Mouse (Mus musculus) adipocyte (in vitro differentiated cells): ENCODE data around the gene Acsbg2.

Source experiments
- DNase-seq: peaks from one replicate; pipeline ENCODE4 v3.0.0-alpha.2; 2016; ENCODE audit warnings: low spot score

Acsbg2 gene

DNA sequence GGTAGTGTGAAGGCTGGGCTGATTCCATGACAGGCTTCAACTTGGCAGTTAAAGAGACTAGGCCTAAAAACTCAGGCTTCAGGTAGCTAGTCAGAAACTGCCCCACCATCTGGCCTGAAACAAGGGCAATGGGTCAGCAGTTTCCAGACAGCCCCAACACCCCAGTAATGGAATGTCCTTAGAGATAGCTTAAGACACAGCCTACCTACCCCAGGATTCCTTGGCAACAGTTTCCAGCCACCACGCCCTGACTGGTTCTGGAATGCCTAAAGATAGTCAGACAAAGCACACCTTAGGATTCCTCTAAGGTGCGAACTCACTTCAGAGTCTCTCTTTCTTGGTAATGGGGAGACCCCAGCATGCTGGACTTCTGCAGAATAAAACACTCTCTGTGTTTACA, 51.9 kb downstream of the Acsbg2 start:
- DNase-seq = no peak

GRCm38 (mm10) chr17:56819694-56820111, 54.5 kb downstream of the Acsbg2 start:
- DNase-seq = no peak

DNA sequence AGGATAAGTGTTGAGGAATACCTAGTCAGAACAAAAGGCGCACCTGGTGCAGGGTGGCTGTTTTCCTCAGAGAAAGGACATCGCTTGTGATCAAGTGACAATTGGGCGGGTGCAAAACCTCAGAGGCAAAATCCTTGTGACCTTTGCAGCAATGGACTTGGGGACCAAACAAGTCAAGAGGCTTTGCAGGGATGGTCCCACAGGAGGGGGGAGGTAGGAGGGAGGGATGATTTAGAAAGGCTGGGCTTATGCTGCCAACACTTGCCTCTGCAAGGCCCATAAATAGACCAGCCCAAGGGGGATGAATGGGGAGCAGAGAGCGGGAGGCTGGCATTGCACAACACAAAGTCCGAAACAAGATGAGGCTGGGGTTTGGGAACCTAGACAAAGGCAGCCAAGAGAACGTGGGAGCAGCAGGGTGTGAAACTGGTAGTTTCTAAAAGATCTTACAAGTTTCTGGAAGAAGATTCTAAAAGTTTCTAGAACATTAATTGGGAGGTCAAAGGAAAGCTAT, 55.2 kb downstream of the Acsbg2 start:
- DNase-seq = peak; percentile 45

GRCm38 (mm10) chr17:56818067-56818636, 56.1 kb downstream of the Acsbg2 start:
- no peak for DNase-seq

DNA sequence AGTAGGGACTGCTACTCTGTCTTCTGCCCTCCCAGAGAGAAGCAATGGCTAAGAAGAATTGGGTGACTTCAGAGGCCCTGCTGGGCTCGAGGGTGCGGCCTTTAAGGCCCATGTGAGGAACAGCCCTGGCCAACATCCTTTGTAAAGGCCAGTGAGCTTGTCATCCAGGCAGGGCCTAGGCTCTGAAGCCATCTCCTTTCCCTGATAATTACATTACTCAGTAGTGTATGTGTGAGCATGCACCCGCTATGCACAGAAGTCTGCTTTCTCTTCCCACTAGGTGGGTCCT, 59.2 kb downstream of the Acsbg2 start:
- DNase-seq = no peak

- DNase-seq = no peak
Observed at GRCm38 (mm10) chr17:56814316-56815056, 59.8 kb downstream of the Acsbg2 start.

GRCm38 (mm10) chr17:56810245-56810644, 64.0 kb downstream of the Acsbg2 start:
- DNase-seq = peak; percentile 83

- DNase-seq = peak; percentile 81
Observed at GRCm38 (mm10) chr17:56808518-56808917, 65.7 kb downstream of the Acsbg2 start.

GRCm38 (mm10) chr17:56805784-56806183, 68.5 kb downstream of the Acsbg2 start:
- no peak for DNase-seq

DNA sequence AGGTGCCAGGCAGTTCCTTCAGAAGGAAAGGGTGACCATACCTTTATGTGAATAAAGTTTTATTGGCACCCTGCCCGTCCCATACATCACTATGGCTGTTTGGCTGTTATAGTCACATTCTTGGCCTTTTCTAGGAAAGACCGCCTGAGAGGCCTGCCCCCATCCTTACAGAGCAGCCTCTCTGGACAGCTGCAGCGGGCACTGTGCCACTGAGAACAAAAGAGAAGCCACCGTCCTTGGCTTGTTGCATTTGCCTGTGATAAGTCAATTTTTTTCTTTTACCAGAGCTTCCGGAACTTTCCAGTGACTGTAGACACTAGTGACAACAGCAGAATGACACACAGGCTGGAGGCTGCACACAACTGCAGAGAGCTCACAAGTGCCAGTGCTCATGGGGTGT, 69.3 kb downstream of the Acsbg2 start:
- DNase-seq = no peak

DNA sequence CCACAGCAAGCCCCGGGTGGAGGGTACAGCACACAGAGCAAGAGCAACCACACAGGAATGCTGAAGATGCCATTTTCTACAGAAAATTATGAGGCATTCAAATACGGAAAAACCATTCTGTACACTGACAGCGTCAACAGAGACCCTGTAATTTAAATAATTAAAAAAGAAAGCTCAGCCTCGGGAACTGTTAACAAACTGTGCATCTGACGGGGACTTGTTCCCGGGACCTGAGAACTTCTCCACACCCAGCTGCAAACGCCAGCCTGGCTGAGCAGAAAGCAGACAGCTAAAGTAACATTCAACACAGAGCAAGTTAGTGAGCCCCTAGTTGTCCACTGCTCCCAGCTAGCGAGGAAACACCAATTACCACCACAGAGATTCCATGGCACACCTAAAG, 72.2 kb downstream of the Acsbg2 start:
- no peak for DNase-seq

- DNase-seq = no peak
Observed at GRCm38 (mm10) chr17:56799276-56799675, 75.0 kb downstream of the Acsbg2 start.

GRCm38 (mm10) chr17:56793614-56794319, 80.5 kb downstream of the Acsbg2 start:
- no peak for DNase-seq
